Mouse (Mus musculus) MEL-GATA-1-ER (cell line): ENCODE measurements around the gene Fyco1.
"Not testable (repeated sequence)": the region's sequence is repeated elsewhere in the genome, so short reads cannot be mapped to it uniquely, and the experiment has no call there.

Source experiments
- DNase-seq: peaks from one replicate; pipeline ENCODE4 v3.0.0-alpha.2; 2012; ENCODE audit warnings: low read depth; ENCODE audit errors: extremely low read depth

The Fyco1 gene

GRCm38 (mm10) chr9:123749687-123750086, 102.0 kb downstream of the Fyco1 start:
- not testable (repeated sequence) for DNase-seq

GRCm38 (mm10) chr9:123740799-123741198, 110.9 kb downstream of the Fyco1 start:
- no peak for DNase-seq
